Mouse (Mus musculus) liver, postnatal 0 days (tissue): ENCODE measurements around the gene Foxn3.

Experiments used
- CTCF ChIP-seq: sonication (generic); IDR thresholded peaks from 2 replicates; pipeline ENCODE4 v1.5.1; 2016; ENCODE audit warnings: antibody characterized with exemption, low read depth
- EP300 ChIP-seq: IDR thresholded peaks from 2 replicates; pipeline ENCODE4 v1.6.1; 2016; ENCODE audit warnings: antibody characterized with exemption, low read depth, mild to moderate bottlenecking

- TF ChIP-seq CTCF (no peak), EP300 (no peak)
Observed at GRCm38 (mm10) chr12:99418476-99419395, 144.6 kb downstream of the Foxn3 start.
